Mouse (Mus musculus) midbrain, embryonic 15.5 days (tissue): ENCODE data around the gene Tspan13. TPM values are rescaled to one million over a fixed set of nuclear protein-coding genes. Genes with fewer than 3 reads are reported as not detected.

ENCODE experiments used
- ATAC-seq: fragments of 200-750 bp; cut with Nextera tagmentation; replicated peaks from 2 replicates; pipeline ENCODE4 v1.8.0; 2017; ENCODE audit warnings: moderate TSS enrichment
- H3K27ac ChIP-seq: fragments of 300-500 bp; sonication (generic); 2 replicates; pipeline ENCODE4 v1.5.1; 2015; ENCODE audit warnings: mild to moderate bottlenecking, inconsistent platforms
- H3K27me3 ChIP-seq: fragments of 300-500 bp; sonication (generic); replicated peaks from 2 replicates; pipeline ENCODE4 v1.6.1; 2015; ENCODE audit warnings: inconsistent platforms
- H3K36me3 ChIP-seq: fragments of 300-500 bp; sonication (generic); replicated peaks from 2 replicates; pipeline ENCODE4 v1.6.1; 2015; ENCODE audit warnings: inconsistent platforms
- H3K4me1 ChIP-seq: fragments of 300-500 bp; sonication (generic); 2 replicates; pipeline ENCODE4 v1.6.1; 2015; ENCODE audit warnings: inconsistent platforms
- H3K4me2 ChIP-seq: fragments of 300-500 bp; sonication (generic); 2 replicates; pipeline ENCODE4 v1.6.1; 2015; ENCODE audit warnings: inconsistent platforms, mild to moderate bottlenecking, moderate library complexity
- H3K4me3 ChIP-seq: fragments of 300-500 bp; sonication (generic); 2 replicates; pipeline ENCODE4 v1.5.1; 2015; ENCODE audit warnings: mild to moderate bottlenecking, inconsistent platforms
- H3K9ac ChIP-seq: fragments of 300-500 bp; sonication (generic); 2 replicates; pipeline ENCODE4 v1.6.1; 2015; ENCODE audit warnings: mild to moderate bottlenecking, inconsistent platforms
- H3K9me3 ChIP-seq: fragments of 300-500 bp; sonication (generic); 2 replicates; pipeline ENCODE4 v1.6.1; 2016; ENCODE audit warnings: inconsistent platforms
- WGBS: fragments of 180-500 bp; shearing (Covaris S2); methylation state at CpG from one replicate; pipeline ENCODE4 v1.1.7; 2015; ENCODE audit warnings: mixed read lengths; 5-methylcytosine and 5-hydroxymethylcytosine counted together
- polyA plus RNA-seq: library from polyadenylated mRNA; unstranded; fragments of >200 nt; fragmentation: Nextera tagmentation; extraction: Ambion mirVana; gene quantifications from 2 replicates; pipeline ENCODE4 v1.2.1, GENCODE M21; 2015

The Tspan13 gene
- polyA plus RNA-seq, 1 experiment from 2014 or later, result 416 TPM

GRCm38 (mm10) chr12:36028968-36029645, 13.2 kb downstream of the Tspan13 start:
- Histone ChIP-seq H3K27ac (no peak overlapping the region), H3K4me1 (peaks cover 3% of the 10 kb centered on the region), H3K4me2 (no peak overlapping the region), H3K27me3 (no peaks in the 10 kb centered on the region), H3K36me3 (no peaks in the 10 kb centered on the region), H3K9ac (no peak overlapping the region), H3K9me3 (no peaks in the 10 kb centered on the region), H3K4me3 (no peak overlapping the region)
- no peak for ATAC-seq
- 70% methylated on average over 5 of the region's 5 CpGs for WGBS

DNA sequence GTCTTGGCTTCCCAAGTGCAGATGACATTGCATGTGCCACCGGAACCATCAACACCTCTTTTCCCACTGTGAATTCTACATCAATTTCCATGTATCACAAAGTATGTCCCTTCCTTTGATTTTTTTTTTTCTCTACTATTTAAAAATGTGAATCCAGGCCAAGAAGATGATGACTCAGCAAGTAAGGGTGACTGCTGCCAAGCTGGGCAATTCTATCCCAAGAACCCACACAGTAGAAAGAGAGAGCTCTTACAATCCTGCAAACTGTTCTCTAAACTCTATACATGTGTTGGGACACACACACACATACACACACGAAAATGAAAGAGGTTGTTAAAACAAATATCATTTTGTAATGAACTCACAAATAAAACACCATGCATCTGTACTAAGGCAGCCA, 15.1 kb downstream of the Tspan13 start:
- Histone ChIP-seq H3K9ac (no peak overlapping the region), H3K27ac (no peak overlapping the region), H3K36me3 (no peaks in the 10 kb centered on the region), H3K27me3 (no peaks in the 10 kb centered on the region), H3K4me2 (no peak overlapping the region), H3K4me3 (no peak overlapping the region), H3K9me3 (no peaks in the 10 kb centered on the region), H3K4me1 (peaks cover 3% of the 10 kb centered on the region)
- no peak for ATAC-seq
- 89% methylated on average over 2 of the region's 2 CpGs for WGBS

- no peak overlapping the region for H3K27ac ChIP-seq
- H3K4me2 ChIP-seq, result no peak overlapping the region
- no peaks in the 10 kb centered on the region for H3K36me3 ChIP-seq
- H3K4me3 ChIP-seq, result no peak overlapping the region
- 88% methylated on average over 4 of the region's 4 CpGs for WGBS
- no peaks in the 10 kb centered on the region for H3K27me3 ChIP-seq
- H3K9me3 ChIP-seq, result no peaks in the 10 kb centered on the region
- peaks cover 3% of the 10 kb centered on the region for H3K4me1 ChIP-seq
- ATAC-seq, result no peak
- H3K9ac ChIP-seq, result no peak overlapping the region
Observed at GRCm38 (mm10) chr12:36026126-36026525, 16.2 kb downstream of the Tspan13 start.

- no peak for ATAC-seq
- no peaks in the 10 kb centered on the region for H3K4me1 ChIP-seq
- no peak overlapping the region for H3K4me3 ChIP-seq
- no peak overlapping the region for H3K27ac ChIP-seq
- 61% methylated on average over 2 of the region's 2 CpGs for WGBS
- peaks cover 12% of the 10 kb centered on the region; the same call in 1 of the 2 replicates for H3K36me3 ChIP-seq
- no peaks in the 10 kb centered on the region for H3K27me3 ChIP-seq
- H3K4me2 ChIP-seq, result no peak overlapping the region
- no peaks in the 10 kb centered on the region for H3K9me3 ChIP-seq
- no peak overlapping the region for H3K9ac ChIP-seq
Observed at GRCm38 (mm10) chr12:36020710-36021109, 21.6 kb downstream of the Tspan13 start.

DNA sequence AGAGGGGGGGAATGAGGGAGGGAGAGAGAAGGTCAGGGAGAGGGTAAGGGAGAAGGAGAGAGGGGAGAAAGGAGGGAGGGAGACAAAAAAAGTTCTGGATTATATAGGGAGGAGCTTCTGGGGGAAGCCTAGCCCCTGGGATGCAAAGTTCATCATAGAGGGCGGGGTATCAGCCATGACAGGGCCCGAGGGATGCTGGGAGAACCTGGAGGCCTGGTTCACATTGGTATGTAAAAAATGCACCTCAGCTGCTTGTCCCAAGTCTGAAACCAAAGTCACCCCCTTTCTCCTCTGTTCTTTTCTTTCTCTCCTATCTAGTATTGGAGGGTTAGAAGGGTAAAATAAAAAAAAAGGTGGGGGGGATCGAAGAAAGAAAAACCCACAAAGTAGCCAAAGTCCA, 22.2 kb downstream of the Tspan13 start:
- 92% methylated on average over 3 of the region's 3 CpGs for WGBS
- H3K9ac ChIP-seq, result no peak overlapping the region
- ATAC-seq, result no peak
- no peaks in the 10 kb centered on the region for H3K27me3 ChIP-seq
- no peak overlapping the region for H3K27ac ChIP-seq
- H3K9me3 ChIP-seq, result no peaks in the 10 kb centered on the region
- no peak overlapping the region for H3K4me3 ChIP-seq
- H3K4me2 ChIP-seq, result no peak overlapping the region
- peaks cover 12% of the 10 kb centered on the region; the same call in 1 of the 2 replicates for H3K36me3 ChIP-seq
- H3K4me1 ChIP-seq, result no peaks in the 10 kb centered on the region

GRCm38 (mm10) chr12:36019572-36019971, 22.7 kb downstream of the Tspan13 start:
- Histone ChIP-seq H3K36me3 (peaks cover 12% of the 10 kb centered on the region; the same call in 1 of the 2 replicates), H3K4me1 (no peaks in the 10 kb centered on the region), H3K9ac (no peak overlapping the region), H3K4me2 (no peak overlapping the region), H3K4me3 (no peak overlapping the region), H3K27ac (no peak overlapping the region), H3K9me3 (no peaks in the 10 kb centered on the region), H3K27me3 (no peaks in the 10 kb centered on the region)
- no peak for ATAC-seq
- WGBS, result 91% methylated on average over 4 of the region's 4 CpGs

- ATAC-seq, result no peak
- Histone ChIP-seq H3K9me3 (no peaks in the 10 kb centered on the region), H3K27ac (no peak overlapping the region), H3K4me2 (no peak overlapping the region), H3K4me1 (no peaks in the 10 kb centered on the region), H3K27me3 (no peaks in the 10 kb centered on the region), H3K4me3 (no peak overlapping the region), H3K36me3 (peaks cover 12% of the 10 kb centered on the region; the same call in 1 of the 2 replicates), H3K9ac (no peak overlapping the region)
- WGBS, result 81% methylated on average over 2 of the region's 2 CpGs
Observed at GRCm38 (mm10) chr12:36017791-36018190, 24.5 kb downstream of the Tspan13 start.

DNA sequence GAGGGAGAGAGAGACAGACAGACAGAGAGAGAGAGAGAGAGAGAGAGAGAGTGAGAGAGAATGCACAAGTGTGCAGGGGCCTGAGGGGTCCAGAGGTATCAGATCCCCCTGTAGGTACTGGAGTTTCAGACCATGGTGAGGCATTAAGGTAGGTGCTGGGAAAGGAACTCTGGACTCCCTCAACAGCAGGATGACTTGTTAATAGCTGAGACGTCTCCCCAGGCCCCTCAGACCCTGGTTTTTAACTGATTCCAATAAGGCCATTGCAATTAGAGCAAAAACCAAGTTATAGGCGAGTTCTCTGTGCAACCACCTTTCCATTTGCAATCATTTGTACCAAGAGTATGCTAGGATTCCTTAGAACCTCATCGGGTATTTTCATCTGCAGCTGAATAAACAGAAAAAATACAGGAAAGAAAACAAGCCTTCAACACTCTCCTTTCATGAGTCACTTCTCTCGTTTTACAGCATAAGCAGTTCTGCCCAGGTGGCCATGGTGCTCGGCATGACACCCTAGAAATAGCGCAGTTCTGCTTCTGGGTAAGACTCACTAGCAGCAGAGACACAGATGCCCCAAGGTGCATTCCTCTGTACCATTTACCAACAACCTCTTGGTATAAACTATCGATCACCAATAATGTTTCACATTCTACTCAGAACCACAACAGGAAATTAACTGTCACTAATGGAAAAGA, 28.9 kb downstream of the Tspan13 start:
- WGBS, result 82% methylated on average over 7 of the region's 7 CpGs
- H3K9ac ChIP-seq, result no peak overlapping the region
- no peak for ATAC-seq

DNA sequence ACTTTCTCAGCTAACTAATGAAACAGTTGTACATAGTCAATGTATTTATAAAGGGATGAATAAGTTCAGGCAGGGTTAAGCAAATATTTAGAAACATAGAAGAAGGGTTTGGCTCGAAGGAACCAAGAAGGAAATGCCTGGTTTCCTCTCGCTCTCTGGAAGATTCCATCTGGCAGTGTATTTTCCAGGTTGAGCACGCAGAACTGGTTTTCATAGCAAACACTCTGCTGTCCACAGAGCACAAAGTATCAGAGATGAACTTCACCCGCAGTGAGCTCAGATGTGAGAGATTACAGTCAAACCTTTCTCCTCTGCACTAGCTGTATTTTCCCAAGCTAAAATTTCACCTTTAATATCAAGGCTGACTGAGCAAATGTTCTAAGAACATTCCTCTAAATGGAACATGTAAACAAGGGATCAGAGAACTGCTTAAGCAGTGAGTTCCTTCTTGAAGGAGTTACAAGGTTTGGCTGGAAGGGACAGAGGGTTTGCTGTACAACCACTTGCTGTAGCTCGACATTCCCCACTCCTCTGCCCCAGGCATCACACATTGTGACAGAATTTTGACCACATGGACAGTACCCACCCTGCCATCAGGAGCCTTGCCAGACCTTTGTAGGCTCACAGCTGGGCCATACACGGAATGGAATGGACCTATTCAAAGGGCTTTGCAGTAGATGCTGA, 33.8 kb downstream of the Tspan13 start:
- Histone ChIP-seq H3K36me3 (no peaks in the 10 kb centered on the region), H3K4me2 (no peak overlapping the region), H3K9me3 (no peaks in the 10 kb centered on the region), H3K4me3 (no peak overlapping the region), H3K27ac (no peak overlapping the region), H3K9ac (no peak overlapping the region), H3K27me3 (no peaks in the 10 kb centered on the region), H3K4me1 (no peaks in the 10 kb centered on the region)
- 79% methylated on average over 6 of the region's 6 CpGs for WGBS
- ATAC-seq, result no peak

More for the DNA sequence above, 28.9 kb downstream of the Tspan13 start:
- H3K4me2 ChIP-seq, result no peak overlapping the region
- H3K4me3 ChIP-seq, result no peak overlapping the region
- H3K4me1 ChIP-seq, result no peaks in the 10 kb centered on the region
- H3K9me3 ChIP-seq, result no peaks in the 10 kb centered on the region
- no peak overlapping the region for H3K27ac ChIP-seq
- H3K27me3 ChIP-seq, result no peaks in the 10 kb centered on the region
- H3K36me3 ChIP-seq, result peaks cover 3% of the 10 kb centered on the region; the same call in 1 of the 2 replicates

GRCm38 (mm10) chr12:36007581-36007980, 34.7 kb downstream of the Tspan13 start:
- H3K36me3 ChIP-seq, result no peaks in the 10 kb centered on the region
- H3K9ac ChIP-seq, result no peak overlapping the region
- no peak overlapping the region for H3K4me2 ChIP-seq
- no peaks in the 10 kb centered on the region for H3K9me3 ChIP-seq
- no peaks in the 10 kb centered on the region for H3K4me1 ChIP-seq
- no peak overlapping the region for H3K27ac ChIP-seq
- no peaks in the 10 kb centered on the region for H3K27me3 ChIP-seq
- no peak for ATAC-seq
- WGBS, result 94% methylated on average over 2 of the region's 2 CpGs
- H3K4me3 ChIP-seq, result no peak overlapping the region

DNA sequence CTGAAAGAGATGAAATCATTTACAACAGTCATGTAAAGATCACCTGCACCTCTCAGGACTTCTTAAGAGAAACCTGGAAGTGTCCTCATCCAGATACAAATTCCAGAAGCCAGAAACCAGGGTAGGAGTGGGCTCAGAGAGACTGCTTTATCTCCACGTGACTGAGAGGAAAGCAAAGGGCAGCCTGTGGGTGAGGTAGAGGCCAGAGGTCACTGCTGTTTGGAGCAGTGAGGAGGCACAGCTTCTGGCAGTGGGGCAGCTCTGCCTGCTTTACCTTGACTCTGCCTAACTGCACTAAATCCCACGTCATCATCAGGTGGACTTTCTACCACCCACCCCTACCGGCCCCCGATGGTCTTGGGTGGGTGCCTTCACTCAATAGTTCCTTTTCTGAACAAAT, 37.6 kb downstream of the Tspan13 start:
- Histone ChIP-seq H3K27me3 (no peaks in the 10 kb centered on the region), H3K9me3 (no peaks in the 10 kb centered on the region), H3K4me1 (no peaks in the 10 kb centered on the region), H3K4me2 (no peak overlapping the region), H3K4me3 (no peak overlapping the region), H3K9ac (no peak overlapping the region), H3K27ac (no peak overlapping the region), H3K36me3 (no peaks in the 10 kb centered on the region)
- 60% methylated on average over 4 of the region's 4 CpGs for WGBS
- no peak for ATAC-seq

DNA sequence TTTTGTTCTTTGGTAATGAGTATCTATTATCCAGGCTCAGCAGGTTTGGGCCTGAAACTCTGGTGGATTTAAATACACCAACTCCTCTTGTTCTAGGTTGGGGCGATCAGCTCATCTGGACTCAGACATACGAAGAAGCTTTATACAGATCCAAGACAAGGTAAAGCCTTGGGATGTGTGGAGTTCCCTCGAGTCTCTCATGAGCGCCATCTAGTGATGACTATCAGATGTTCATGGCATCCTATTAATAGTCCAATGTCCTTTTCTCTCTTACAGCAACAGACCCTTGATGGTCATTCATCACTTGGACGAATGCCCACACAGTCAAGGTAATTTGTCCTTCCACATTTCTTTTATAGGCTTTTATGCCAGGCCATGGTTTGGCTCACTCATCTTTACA, 46.5 kb downstream of the Tspan13 start:
- 0 out of 2 replicates have a peak, but pooled peaks cover 6% of the 10 kb centered on the region for H3K4me1 ChIP-seq
- H3K4me3 ChIP-seq, result no peak overlapping the region
- no peak overlapping the region for H3K27ac ChIP-seq
- no peak for ATAC-seq
- H3K27me3 ChIP-seq, result no peaks in the 10 kb centered on the region
- H3K9ac ChIP-seq, result no peak overlapping the region
- WGBS, result 38% methylated on average over 5 of the region's 5 CpGs
- no peaks in the 10 kb centered on the region for H3K9me3 ChIP-seq
- H3K36me3 ChIP-seq, result no peaks in the 10 kb centered on the region
- H3K4me2 ChIP-seq, result no peak overlapping the region
